Mouse (Mus musculus): ENCODE measurements around the gene Naalad2. TPM values are rescaled to one million over a fixed set of nuclear protein-coding genes. Genes with fewer than 3 reads are reported as not detected.
"Not testable (repeated sequence)": the region's sequence is repeated elsewhere in the genome, so short reads cannot be mapped to it uniquely, and the experiment has no call there.

Naalad2 gene
- polyA plus RNA-seq (2015; fragmentation: Nextera tagmentation; extraction: Ambion mirVana), result 1.5 and 2.7 TPM in 2 replicates

DNA sequence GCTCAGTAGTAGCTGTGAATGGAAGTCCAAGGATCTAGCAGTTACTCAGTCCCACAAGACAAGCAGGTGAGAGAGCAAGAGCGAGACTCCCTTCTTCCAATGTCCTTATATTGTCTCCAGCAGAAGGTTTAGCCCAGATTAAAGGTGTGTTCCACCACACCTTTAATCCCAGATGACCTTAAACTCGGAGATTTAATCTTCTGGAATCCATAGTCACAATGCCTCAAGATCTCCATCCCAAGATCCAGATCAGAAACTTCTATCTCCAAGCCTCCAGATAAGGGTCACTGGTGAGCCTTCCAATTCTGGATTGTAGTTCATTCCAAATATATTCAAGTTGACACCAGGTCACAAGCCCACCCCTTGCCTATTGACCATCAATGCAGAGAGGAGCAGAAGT lies at the start of gene Naalad2:
TSS of gene Naalad2 (minus strand) at position 101 of the 400 bp plus-strand sequence.
- H3K9ac ChIP-seq; ATAC-seq (ENCODE audit: low read depth); H3K27ac ChIP-seq (replicated peaks); H3K36me3 ChIP-seq; H3K4me3 ChIP-seq; H3K4me1 ChIP-seq (replicated peaks); H3K9me3 ChIP-seq; H3K27me3 ChIP-seq; H3K4me2 ChIP-seq: not testable (repeated sequence)
- WGBS, result 81% methylated on average over 2 of the region's 2 CpGs

DNA sequence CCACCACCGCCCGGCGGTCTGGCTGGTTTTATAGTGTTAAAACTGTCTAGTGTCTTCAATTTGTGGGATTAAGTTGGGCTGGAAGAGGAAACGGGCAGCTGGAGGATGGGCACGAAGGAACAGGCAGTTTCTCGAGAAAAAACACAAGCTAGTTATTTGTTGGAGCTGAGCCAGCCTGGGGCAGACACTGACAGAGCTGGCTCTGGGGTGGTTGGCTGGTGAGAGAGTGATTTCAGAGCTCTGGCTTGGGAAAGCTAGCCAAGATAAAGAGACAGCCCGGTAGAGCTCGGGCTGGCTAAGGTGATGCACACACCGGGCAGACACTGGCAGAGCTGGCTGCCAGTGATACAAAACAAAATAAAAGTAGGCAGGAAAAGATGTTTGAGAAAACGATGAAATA lies 28.9 kb upstream of the Naalad2 start:
- no peaks in the 10 kb centered on the region for H3K36me3 ChIP-seq
- no peaks in the 10 kb centered on the region for H3K9me3 ChIP-seq
- H3K27ac ChIP-seq (replicated peaks), result no peak overlapping the region
- no peak for ATAC-seq (ENCODE audit: low read depth)
- no peaks in the 10 kb centered on the region for H3K4me1 ChIP-seq (replicated peaks)
- H3K9ac ChIP-seq, result no peak overlapping the region
- WGBS, result 78% methylated on average over 10 of the region's 10 CpGs
- H3K4me3 ChIP-seq, result no peak overlapping the region
- no peaks in the 10 kb centered on the region for H3K27me3 ChIP-seq
- no peak overlapping the region for H3K4me2 ChIP-seq

DNA sequence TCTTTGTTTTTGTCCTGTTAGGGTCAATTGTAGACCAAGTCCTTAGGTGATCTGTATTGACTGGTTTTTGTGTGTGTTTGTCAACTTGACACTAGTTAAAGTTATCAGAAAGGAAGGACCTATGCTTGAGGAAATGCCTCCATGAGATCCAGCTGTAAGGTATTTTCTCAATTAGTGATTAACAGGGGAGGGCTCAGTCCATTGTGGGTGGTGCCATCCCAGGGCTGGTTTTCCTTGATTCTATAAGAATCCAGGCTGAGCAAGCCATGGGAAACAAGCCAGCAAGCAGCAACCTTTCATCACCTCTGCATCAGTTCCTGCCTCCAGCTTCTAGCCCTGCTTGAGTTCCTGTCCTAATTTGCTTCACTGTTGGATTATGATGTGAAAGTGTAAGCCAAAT lies 27.6 kb upstream of the Naalad2 start, which contains the start of gene Mbd3l2:
TSS of gene Mbd3l2 (plus strand) at position 301 of the 400 bp plus-strand sequence.
- Histone ChIP-seq H3K36me3 (no peaks in the 10 kb centered on the region), H3K4me1 (replicated peaks) (no peaks in the 10 kb centered on the region), H3K27me3 (no peaks in the 10 kb centered on the region), H3K9me3 (no peaks in the 10 kb centered on the region), H3K4me3 (no peak within 1 kb of the TSS), H3K4me2 (no peak within 1 kb of the TSS), H3K27ac (replicated peaks) (no peak within 1 kb of the TSS), H3K9ac (no peak within 1 kb of the TSS)
- no peak for ATAC-seq (ENCODE audit: low read depth)

DNA sequence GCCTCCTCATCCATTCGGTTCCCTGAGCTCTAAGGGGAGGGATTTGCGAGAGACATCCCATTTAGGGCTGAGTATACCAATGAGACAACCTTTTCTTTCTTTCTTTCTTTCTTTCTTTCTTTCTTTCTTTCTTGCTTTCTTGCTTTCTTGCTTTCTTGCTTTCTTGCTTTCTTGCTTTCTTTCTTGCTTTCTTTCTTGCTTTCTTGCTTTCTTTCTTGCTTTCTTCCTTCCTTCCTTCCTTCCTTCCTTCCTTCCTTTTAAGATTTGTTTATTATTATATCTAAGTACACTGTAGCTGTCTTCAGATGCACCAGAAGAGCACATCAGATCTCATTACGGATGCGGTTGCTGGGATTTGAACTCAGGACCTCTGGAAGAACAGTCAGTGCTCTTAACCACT lies 9.6 kb upstream of the Naalad2 start:
- not testable (repeated sequence) for H3K9me3 ChIP-seq; H3K4me3 ChIP-seq; ATAC-seq (ENCODE audit: low read depth); H3K27ac ChIP-seq (replicated peaks); H3K27me3 ChIP-seq; H3K9ac ChIP-seq; H3K36me3 ChIP-seq; H3K4me1 ChIP-seq (replicated peaks); H3K4me2 ChIP-seq
- 74% methylated on average over 4 of the region's 4 CpGs for WGBS

DNA sequence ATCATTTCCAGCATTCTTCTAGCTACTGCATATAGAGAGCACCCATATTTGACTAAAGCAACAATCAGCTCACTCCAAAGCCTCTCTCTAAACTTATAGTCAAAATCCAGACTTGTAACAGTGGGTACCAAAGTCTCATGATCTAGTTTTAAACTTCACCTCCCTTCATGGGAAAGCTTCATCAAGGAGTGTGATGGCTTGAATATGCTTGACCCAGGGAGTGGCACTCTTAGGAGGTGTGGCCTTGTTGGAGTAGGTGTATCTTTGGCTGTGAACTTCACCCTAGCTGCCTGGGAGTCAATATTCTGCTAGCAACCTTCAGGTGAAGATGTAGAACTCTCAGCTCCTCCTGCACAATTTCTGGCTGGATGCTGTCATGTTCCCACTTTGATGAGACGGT lies 1.3 kb upstream of the Naalad2 start, which contains the start of gene Ubtfl1:
TSS of gene Ubtfl1 (plus strand) at position 301 of the 400 bp plus-strand sequence.
- Histone ChIP-seq H3K9ac (no peak within 1 kb of the TSS), H3K4me2 (no peak within 1 kb of the TSS), H3K27me3 (no peaks in the 10 kb centered on the region), H3K27ac (replicated peaks) (no peak within 1 kb of the TSS), H3K36me3 (no peaks in the 10 kb centered on the region), H3K9me3 (no peaks in the 10 kb centered on the region), H3K4me3 (no peak within 1 kb of the TSS), H3K4me1 (replicated peaks) (no peaks in the 10 kb centered on the region)
- 71% methylated on average over 1 of the region's 1 CpGs for WGBS
- ATAC-seq (ENCODE audit: low read depth), result no peak

DNA sequence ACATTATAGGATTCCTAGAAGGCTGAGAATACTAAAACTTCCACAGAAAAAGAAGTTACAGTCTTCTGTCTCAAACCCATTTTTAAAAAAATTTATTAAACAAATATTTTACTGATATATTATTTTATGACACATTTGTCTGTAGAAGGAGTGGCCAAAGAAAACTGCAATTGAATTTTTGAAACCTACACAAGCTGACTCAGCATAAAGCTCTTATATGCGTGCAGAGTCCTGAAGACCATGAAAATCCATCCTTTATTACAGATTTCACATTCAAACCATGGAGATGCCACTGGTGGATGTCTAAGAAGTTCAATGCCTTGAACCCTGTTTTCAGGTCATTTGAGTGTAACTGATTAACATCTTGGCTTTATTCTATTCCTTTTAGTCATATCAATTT lies 3.2 kb downstream of the Naalad2 start:
- no peak for ATAC-seq (ENCODE audit: low read depth)
- 74% methylated on average over 1 of the region's 1 CpGs for WGBS
- Histone ChIP-seq H3K36me3 (no peaks in the 10 kb centered on the region), H3K27me3 (no peaks in the 10 kb centered on the region), H3K27ac (replicated peaks) (no peak overlapping the region), H3K4me1 (replicated peaks) (no peaks in the 10 kb centered on the region), H3K9ac (no peak overlapping the region), H3K4me3 (no peak overlapping the region), H3K4me2 (no peak overlapping the region), H3K9me3 (no peaks in the 10 kb centered on the region)

DNA sequence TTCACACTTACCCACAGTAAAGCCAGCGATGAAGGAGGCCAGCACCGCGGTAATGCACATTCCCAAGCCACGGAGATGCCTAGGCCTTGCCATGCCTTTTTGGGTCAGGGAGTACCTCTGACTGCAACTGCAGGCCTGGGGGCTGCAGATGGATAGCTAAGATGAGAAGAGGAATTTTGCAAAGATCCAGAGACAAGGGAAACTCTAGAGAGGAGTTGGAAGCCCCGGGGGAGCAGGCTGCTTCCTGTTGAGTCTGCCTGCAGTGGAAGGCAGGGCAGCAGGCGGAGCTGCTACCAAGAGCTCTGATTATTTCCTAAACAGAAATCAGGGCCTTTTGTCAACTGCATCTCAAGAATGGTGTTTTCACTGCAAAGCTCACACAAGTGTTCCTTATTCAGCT lies 17.0 kb downstream of the Naalad2 start:
- Histone ChIP-seq H3K27me3 (no peaks in the 10 kb centered on the region), H3K27ac (replicated peaks) (no peak overlapping the region), H3K9me3 (no peaks in the 10 kb centered on the region), H3K9ac (no peak overlapping the region), H3K4me3 (no peak overlapping the region), H3K36me3 (no peaks in the 10 kb centered on the region), H3K4me2 (no peak overlapping the region), H3K4me1 (replicated peaks) (no peaks in the 10 kb centered on the region)
- no peak for ATAC-seq (ENCODE audit: low read depth)
- 40% methylated on average over 6 of the region's 6 CpGs for WGBS

DNA sequence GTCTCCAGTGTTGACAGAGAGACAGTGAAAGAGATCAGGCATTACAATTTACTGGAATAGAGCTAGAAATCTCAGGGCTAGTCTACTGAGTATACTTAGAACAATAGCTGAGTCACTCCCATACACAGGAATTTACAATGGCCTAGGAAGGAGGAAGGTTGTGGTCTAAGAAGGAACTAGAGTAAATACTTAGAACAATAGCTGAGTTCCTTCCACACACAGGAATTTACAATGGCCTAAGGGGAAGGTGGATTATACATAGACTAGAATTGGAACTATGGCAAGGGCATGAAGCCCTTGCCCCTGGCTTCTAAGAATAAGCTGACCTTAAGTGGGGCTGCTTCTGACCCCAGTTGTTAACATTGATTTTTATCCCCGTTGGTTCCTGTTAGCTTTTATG lies 29.8 kb downstream of the Naalad2 start:
- WGBS, result 87% methylated on average over 1 of the region's 1 CpGs
- H3K4me2 ChIP-seq, H3K4me3 ChIP-seq: not testable (repeated sequence)

DNA sequence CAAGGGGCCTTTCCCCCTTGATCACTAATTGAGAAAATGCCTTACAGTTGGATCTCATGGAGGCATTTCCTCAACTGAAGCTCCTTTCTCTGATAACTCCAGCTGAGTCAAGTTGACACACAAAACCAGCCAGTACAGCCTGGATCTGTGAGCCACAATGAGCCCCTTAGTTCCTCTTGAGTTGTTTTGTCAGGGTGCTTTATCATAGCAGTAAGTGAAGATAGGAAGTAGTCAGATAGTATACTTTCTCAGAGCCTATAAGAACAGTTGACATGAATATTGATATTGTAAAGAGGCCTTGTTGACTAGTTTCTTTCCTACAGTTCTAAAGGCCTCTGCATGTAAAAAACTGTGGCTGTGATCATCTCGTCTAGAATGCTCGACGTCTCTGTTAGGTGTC lies 82.8 kb downstream of the Naalad2 start:
- Histone ChIP-seq H3K4me2 (no peak overlapping the region), H3K9me3 (no peaks in the 10 kb centered on the region), H3K27me3 (no peaks in the 10 kb centered on the region), H3K4me3 (no peak overlapping the region), H3K9ac (no peak overlapping the region), H3K27ac (replicated peaks) (no peak overlapping the region), H3K4me1 (replicated peaks) (no peaks in the 10 kb centered on the region), H3K36me3 (peaks cover 22% of the 10 kb centered on the region)
- ATAC-seq (ENCODE audit: low read depth), result no peak
- 89% methylated on average over 3 of the region's 3 CpGs for WGBS

More for the DNA sequence above, 29.8 kb downstream of the Naalad2 start:
- H3K36me3 ChIP-seq; ATAC-seq (ENCODE audit: low read depth); H3K9me3 ChIP-seq; H3K9ac ChIP-seq; H3K27ac ChIP-seq (replicated peaks); H3K27me3 ChIP-seq; H3K4me1 ChIP-seq (replicated peaks): not testable (repeated sequence)

DNA sequence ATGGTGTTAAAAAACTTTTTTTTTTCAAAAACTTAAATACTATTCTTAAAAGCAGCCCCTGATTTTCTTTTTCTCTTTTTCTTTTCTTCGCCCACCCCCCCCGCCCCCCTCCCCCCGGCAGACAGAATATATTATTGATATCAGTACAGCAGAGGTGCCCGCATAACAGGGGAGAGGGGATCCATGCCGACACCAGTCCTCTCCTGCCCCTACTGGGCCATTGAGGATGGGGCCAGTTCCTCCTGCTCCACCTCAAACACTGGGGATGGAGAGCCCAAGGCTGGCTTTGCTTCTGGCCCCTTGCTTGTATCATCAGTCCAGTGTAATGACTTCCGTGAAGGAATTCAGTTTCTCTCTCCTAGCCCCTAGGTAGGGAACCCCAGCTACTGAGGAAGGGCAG lies 104.5 kb downstream of the Naalad2 start:
- no peaks in the 10 kb centered on the region for H3K9me3 ChIP-seq
- H3K27me3 ChIP-seq, result no peaks in the 10 kb centered on the region
- ATAC-seq (ENCODE audit: low read depth), result no peak
- H3K36me3 ChIP-seq, result peaks cover 53% of the 10 kb centered on the region
- H3K4me1 ChIP-seq (replicated peaks), result peaks cover 16% of the 10 kb centered on the region
- 90% methylated on average over 6 of the region's 6 CpGs for WGBS
- no peak overlapping the region for H3K27ac ChIP-seq (replicated peaks)
- H3K4me2 ChIP-seq, result no peak overlapping the region
- H3K4me3 ChIP-seq, result no peak overlapping the region
- H3K9ac ChIP-seq, result no peak overlapping the region

DNA sequence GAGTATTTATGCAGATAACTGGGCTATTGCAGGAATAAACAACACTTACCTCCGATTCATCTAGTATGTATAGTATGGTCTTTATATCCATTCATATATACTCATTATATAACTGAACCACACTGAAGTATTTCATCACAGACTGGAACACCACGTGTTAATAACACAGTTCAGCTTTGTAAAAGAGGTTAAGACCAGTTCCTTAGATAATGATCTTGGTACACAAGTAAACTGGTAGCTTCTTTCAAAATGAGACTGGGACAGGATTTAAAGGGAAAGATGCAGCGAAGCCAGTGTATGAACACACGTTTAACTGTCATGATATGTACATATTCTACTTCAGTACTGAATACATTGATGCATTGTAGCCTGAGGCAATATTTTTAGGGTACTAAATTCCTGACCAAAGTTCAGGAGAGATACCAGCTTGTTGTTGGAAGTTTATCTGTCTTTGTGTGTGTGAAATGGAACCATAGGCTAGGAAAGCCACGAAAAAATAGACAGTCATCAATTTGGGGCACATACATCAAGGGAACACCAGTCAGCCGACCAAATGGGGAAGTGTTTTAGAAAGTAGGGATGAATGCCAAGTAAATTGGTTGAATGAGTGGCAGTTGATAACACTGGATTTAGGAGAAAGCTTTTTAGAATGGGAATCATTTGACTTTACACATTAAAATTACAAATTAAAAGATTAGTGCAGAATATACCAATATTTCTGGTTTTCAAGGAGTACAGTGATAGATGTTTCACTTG lies 109.6 kb downstream of the Naalad2 start:
- Histone ChIP-seq H3K27ac (replicated peaks) (no peak overlapping the region), H3K9ac (peak overlapping the region; percentile 96), H3K4me3 (peak overlapping the region; percentile 92), H3K36me3 (peaks cover 8% of the 10 kb centered on the region; the same call in 1 of the 2 replicates), H3K27me3 (no peaks in the 10 kb centered on the region), H3K9me3 (no peaks in the 10 kb centered on the region), H3K4me1 (replicated peaks) (peaks cover 22% of the 10 kb centered on the region), H3K4me2 (peak overlapping the region; percentile 94)
- ATAC-seq (ENCODE audit: low read depth), result no peak
- WGBS, result 47% methylated on average over 6 of the region's 6 CpGs

DNA sequence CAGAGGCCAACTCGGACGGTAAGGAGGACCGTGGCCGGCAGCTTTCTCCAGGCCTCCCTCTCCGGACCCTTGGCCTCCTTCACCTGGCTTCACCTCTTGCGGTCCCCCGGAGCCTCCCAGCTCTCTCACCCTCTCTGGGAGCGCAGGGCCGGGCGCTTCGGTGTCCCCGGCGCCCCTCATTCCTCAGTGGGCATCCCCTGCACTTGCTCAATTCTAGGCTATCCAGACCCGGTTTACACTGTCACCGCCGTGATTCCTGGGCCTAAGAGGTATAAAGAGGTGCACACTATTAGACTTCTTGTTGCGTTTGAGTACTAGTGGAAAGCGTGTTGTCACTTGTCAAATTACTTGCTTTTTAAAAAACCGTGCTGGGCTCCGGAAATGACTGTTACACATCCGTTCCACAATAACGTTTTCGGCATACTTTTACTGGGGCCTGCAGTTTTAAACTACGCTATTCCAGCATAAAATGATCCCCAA lies 110.3 kb downstream of the Naalad2 start:
- 2% methylated on average over 24 of the region's 24 CpGs for WGBS
- Histone ChIP-seq H3K4me2 (peak overlapping the region; percentile 94), H3K36me3 (0 out of 2 replicates have a peak, but pooled peaks cover 4% of the 10 kb centered on the region), H3K4me3 (peak overlapping the region; percentile 92), H3K27ac (replicated peaks) (peak overlapping the region; percentile 89), H3K9me3 (no peaks in the 10 kb centered on the region), H3K27me3 (no peaks in the 10 kb centered on the region), H3K9ac (peak overlapping the region; percentile 96), H3K4me1 (replicated peaks) (peaks cover 22% of the 10 kb centered on the region)
- peak; percentile 64 for ATAC-seq (ENCODE audit: low read depth)

Data from neural tube, embryonic 13.5 days (tissue).